Mouse (Mus musculus) CH12.LX (cell line): ENCODE measurements at regions not wholly inside any gene's neighbourhood (a gene's known extent, or its start where the extent isn't known, plus 50 kb on each side); places are given as distances from the start of the nearest gene placed in this dataset.

Experiments used
- CHD1 ChIP-seq: IDR thresholded peaks from 2 replicates; pipeline ENCODE4 v1.6.1; 2012; ENCODE audit warnings: low read depth, low read length, improper control_type of control experiment, inconsistent platforms
- CTCF ChIP-seq, 2 experiments: IDR thresholded peaks in 1 of 2; conservative IDR thresholded peaks in 1 of 2; 2 replicates each; pipeline ENCODE4 v1.5.1; 2011 to 2012; ENCODE audit warnings: low read depth in 2 of 2, low read length in 2 of 2, improper control_type of control experiment in 1 of 2, inconsistent platforms in 1 of 2, mild to moderate bottlenecking in 1 of 2, moderate library complexity in 1 of 2
- ELF1 ChIP-seq: IDR thresholded peaks from 2 replicates; pipeline ENCODE4 v1.6.1; 2014; ENCODE audit warnings: low read depth, mild to moderate bottlenecking, inconsistent platforms, low read length, improper control_type of control experiment
- EP300 ChIP-seq: IDR thresholded peaks from 2 replicates; pipeline ENCODE4 v1.6.1; 2011; ENCODE audit warnings: low read length, improper control_type of control experiment
- HCFC1 ChIP-seq: IDR thresholded peaks from 2 replicates; pipeline ENCODE4 v1.6.1; 2012; ENCODE audit warnings: low read depth, mild to moderate bottlenecking, inconsistent platforms, low read length, improper control_type of control experiment
- PAX5 ChIP-seq: IDR thresholded peaks from 2 replicates; pipeline ENCODE4 v1.6.1; 2012; ENCODE audit warnings: low read length, inconsistent platforms, mixed read lengths
- TBP ChIP-seq: conservative IDR thresholded peaks from 2 replicates; pipeline ENCODE4 v1.6.1; 2011; ENCODE audit warnings: low read depth, low read length, improper control_type of control experiment

GRCm38 (mm10) chr13:97423298-97423817 is 182.5 kb downstream of the Enc1 start:
- no peak for TF ChIP-seq EP300
- TF ChIP-seq CTCF (conservative IDR thresholded peaks at IDR 0.05 in 1 of 2, IDR thresholded peaks at IDR 0.05 in 1 of 2; ENCODE audit: low read depth in 2 of 2, low read length in 2 of 2), result no peak
- no peak for TF ChIP-seq CHD1
- no peak for TF ChIP-seq TBP
- no peak for TF ChIP-seq ELF1
- TF ChIP-seq HCFC1, result no peak
- TF ChIP-seq PAX5, result no peak
